Mouse (Mus musculus) inflammation-experienced regulatory T-cells (primary cell): ENCODE results near the gene Prpf6. TPM values are rescaled to one million over a fixed set of nuclear protein-coding genes. Genes with fewer than 3 reads are reported as not detected.

Experiments
- polyA plus RNA-seq, 2 experiments: library from polyadenylated mRNA; unstranded; fragments of 100-300 nt; shearing (Covaris generic); gene quantifications; one replicate each; pipeline ENCODE4 v1.2.1; 2017

Gene Prpf6
- polyA plus RNA-seq: 100 to 1,000 TPM in 1 of 2 experiments, 10 to 100 TPM in 1; 85.7 to 111 TPM

GRCm38 (mm10) chr2:181591528-181592085, at the start of gene Prpf6:
Gene Prpf6 (plus strand): TSS chr2:181591868.

DNA sequence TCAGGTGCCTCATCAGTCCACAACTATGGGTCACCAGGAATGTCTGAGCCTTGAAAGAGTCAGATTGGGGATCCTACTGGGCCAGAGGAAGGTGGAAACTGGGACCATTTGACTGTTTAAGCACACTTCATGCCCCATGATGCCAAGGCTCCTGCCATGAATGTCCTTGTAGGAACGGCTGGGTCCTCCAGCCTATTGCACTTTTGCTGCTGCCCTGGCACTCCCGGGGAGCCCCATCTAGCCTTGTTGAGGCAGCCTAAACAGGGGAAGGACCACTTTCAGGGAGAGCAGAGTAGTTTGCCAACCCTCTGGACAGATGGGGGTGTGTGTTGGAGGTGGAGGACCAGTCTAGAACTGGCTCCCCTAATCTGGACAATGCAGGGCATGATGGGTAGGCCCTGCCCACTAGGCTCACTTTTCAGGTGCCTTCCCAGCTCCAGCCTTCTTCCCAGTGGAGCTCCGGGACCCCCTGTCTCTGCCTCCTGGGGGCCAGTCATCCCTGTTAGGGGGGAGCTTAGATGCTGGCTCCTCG, 7.2 kb upstream of the Prpf6 start, which contains the start of gene Uckl1:
Uckl1 (minus strand) TSS at position 482 of the 532 bp plus-strand sequence.

GRCm38 (mm10) chr2:181592231-181593041, 768 bp downstream of the Prpf6 start, which contains the start of gene Zfp512b:
Gene Zfp512b (minus strand): TSS chr2:181592803.

GRCm38 (mm10) chr2:181598454-181599351, 7.0 kb downstream of the Prpf6 start, which contains the start of gene Samd10:
Gene Samd10 (minus strand): TSS chr2:181599212.

DNA sequence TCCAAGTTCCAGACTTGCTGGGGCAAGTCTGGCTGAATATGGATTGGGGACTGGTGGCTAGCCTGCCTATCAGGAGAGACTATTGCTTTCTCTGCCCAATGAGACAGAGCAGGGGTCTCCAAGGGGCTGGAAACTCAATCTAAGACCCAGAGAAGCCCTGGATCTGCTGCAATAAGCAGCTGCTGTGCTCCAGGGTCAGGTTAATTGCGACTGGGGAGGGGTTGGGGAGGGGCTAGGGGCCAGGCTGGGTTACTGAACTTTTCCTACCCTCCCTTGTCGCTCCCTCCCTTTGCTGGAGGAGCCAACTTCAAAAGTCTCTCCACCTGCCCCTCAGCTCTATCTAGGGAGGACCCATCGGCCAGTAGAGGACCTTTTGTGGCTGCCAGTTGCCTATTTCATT, 65.1 kb downstream of the Prpf6 start, which contains the start of gene Gm29797:
Gm29797 (plus strand) TSS at position 301 of the 400 bp plus-strand sequence.

GRCm38 (mm10) chr2:181671326-181671725, 79.7 kb downstream of the Prpf6 start, which contains the start of gene Sox18:
Gene Sox18 (minus strand): TSS chr2:181671640.

DNA sequence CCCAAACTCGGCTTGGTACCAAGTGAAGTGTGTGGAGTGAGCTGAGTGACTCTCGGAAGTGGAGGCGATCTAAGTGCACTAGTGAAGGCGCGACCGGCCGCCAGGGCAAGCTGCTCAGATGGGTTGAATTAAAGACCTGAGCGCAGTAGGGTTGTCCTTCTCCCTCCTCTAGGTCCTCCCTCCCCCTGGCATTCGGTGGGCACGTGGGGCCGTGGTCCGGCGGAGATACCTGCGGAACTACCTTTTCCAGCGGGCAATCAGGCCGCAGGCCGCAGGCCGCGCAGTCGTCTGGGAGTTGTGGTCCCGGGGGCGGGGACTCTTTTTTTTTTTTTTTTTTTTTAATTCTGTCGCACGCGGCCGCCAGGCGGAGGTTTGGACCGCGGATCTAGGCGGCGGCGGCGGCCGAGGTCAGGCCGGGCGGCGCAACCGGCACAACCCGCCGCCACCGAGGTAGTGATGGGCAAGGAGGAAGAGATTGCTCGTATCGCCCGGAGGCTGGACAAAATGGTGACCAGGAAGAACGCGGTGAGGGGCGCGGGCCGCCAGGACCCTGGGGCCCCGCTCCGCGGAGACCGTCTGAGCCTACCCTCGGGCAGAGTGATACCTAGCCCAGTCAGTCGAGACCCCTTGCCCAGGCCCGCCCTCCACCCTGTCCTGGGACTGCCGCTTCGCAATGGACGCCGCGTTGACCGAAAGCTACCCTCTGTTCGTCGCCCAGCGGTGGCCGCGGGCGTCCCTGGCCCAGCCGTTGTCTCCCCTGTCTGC, 88.5 kb downstream of the Prpf6 start, which contains the start of gene Tcea2:
Tcea2 (plus strand) TSS at position 360 of the 765 bp plus-strand sequence.

DNA sequence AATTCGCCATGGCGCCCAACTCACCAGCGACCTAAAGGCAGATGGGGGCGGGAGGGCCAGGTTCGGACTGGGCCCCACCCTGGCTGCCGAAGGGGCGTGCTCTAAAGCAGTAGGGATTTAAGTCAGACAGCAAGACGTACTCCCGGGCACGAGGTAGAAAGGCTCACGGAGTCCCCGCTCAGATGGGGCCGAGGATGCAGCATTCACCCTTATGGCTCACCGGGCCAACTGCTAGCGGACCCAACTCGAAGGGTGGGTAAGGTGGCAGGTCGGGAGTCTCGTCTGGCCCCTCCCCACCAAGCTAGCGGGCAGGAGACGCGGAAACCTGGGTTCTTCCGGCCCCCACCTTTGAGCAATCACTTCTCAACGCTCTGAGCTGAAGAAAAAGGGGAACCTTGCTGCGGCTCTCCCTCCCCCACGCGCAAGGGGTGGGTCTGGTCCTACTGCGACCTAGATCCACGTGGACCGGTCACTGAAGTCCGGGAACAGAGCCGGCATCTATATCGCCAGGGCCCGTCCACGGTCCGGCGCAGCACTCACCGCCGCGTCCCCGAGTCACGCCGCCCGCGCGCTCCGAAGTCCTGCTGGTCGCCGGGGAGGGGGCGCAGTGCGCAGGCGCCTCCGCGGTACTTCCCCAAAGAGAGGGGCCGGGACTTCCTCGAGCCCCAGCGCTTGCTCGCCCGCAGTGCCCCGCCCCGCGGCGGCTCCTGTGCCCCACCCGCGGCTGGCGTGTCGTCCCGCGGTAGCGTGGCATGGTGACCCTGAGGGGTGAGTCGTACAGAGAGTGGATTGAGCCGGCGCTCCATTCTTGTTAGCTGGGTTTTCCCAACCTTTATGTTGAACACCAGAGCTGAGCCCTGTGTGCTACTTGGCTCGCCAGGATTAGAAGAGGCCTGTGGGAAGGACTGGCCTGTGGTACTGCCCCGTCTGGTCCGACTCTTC, 101.9 kb downstream of the Prpf6 start, which contains the start of gene Rgs19:
Rgs19 (minus strand) TSS at position 639 of the 942 bp plus-strand sequence.

DNA sequence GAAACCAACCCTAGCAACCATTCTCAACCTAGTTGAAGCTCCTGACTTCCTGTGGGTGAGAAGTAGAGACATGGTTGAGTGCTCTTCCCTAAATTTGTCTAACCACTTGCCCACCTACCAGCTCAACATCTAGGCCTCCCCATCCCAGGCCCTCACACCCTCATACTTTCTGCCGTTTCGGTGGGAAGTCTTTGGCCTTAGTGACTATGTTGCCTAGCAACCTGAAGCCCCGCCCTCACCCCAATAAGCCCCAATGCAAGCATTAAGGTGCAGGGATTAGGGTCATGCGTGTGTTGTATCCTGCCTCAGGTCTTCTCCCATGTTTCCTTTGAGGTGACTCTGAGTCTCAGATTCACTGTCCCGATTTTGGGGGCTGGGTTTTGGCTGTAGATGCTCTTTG, 106.6 kb downstream of the Prpf6 start, which contains the start of gene Lkaaear1:
Lkaaear1 (minus strand) TSS at position 202 of the 400 bp plus-strand sequence.

Other genes starting within 250 kb of the Prpf6 start
- 100 to 1,000 TPM in 1 of 2 experiments, 10 to 100 TPM in 1; 85.3 to 107 TPM for gene Zgpat, start 226.9 kb upstream of the Prpf6 start, polyA plus RNA-seq
- 100 to 1,000 TPM; 135 to 144 TPM for gene Arfrp1, start 226.5 kb upstream of the Prpf6 start, polyA plus RNA-seq
- 100 to 1,000 TPM; 317 TPM for gene Lime1, start 211.8 kb upstream of the Prpf6 start, polyA plus RNA-seq
- 1 to 10 TPM; 2.1 to 2.2 TPM for gene Zbtb46, start 132.4 kb upstream of the Prpf6 start, polyA plus RNA-seq
- gene Abhd16b, start 98.7 kb upstream of the Prpf6 start, polyA plus RNA-seq: 1 to 10 TPM in 1 of 2 experiments, under 1 TPM in 1; 0.66 to 2.1 TPM
- gene Tpd52l2, start 94.7 kb upstream of the Prpf6 start, polyA plus RNA-seq: 10 to 100 TPM; 79.6 to 96.6 TPM
- gene Dnajc5, start 71.4 kb upstream of the Prpf6 start, polyA plus RNA-seq: 100 to 1,000 TPM in 1 of 2 experiments, 10 to 100 TPM in 1; 94.2 to 122 TPM
- 100 to 1,000 TPM; 197 to 240 TPM for gene Uckl1, start 7.0 kb upstream of the Prpf6 start, polyA plus RNA-seq
- 10 to 100 TPM; 23.9 to 37.2 TPM for gene Zfp512b, start 935 bp downstream of the Prpf6 start, polyA plus RNA-seq
- 10 to 100 TPM; 33.2 to 43.9 TPM for gene Samd10, start 7.3 kb downstream of the Prpf6 start, polyA plus RNA-seq
- gene Gm29797, start 65.2 kb downstream of the Prpf6 start, polyA plus RNA-seq: not detected
- 1 to 10 TPM in 1 of 2 experiments, not detected in 1; 1.5 TPM for gene Sox18, start 79.8 kb downstream of the Prpf6 start, polyA plus RNA-seq
- gene Tcea2, start 88.4 kb downstream of the Prpf6 start, polyA plus RNA-seq: 10 to 100 TPM; 20.4 to 20.6 TPM
- gene Rgs19, start 102.1 kb downstream of the Prpf6 start, polyA plus RNA-seq: 100 to 1,000 TPM; 186 to 225 TPM
- not detected for gene Lkaaear1, start 106.6 kb downstream of the Prpf6 start, polyA plus RNA-seq
- not detected for gene Oprl1, start 123.1 kb downstream of the Prpf6 start, polyA plus RNA-seq
- gene Myt1, start 171.5 kb downstream of the Prpf6 start, polyA plus RNA-seq: under 1 TPM; 0.24 to 0.64 TPM
- 10 to 100 TPM; 57.5 to 67.5 TPM for gene Pcmtd2, start 246.0 kb downstream of the Prpf6 start, polyA plus RNA-seq